Mouse (Mus musculus): ENCODE results near the gene Dvl3.

- TF ChIP-seq FLI1 (IDR thresholded peaks at IDR 0.05; ENCODE audit: low read length): no peak
- TF ChIP-seq GATA1 (IDR thresholded peaks at IDR 0.05; ENCODE audit: borderline replicate concordance, low read length): no peak
Measured at GRCm38 (mm10) chr16:20509349-20509748, 7.4 kb upstream of the Dvl3 start.
